Mouse (Mus musculus) skeletal muscle tissue, postnatal 0 days (tissue): ENCODE data around the gene Sike1. TPM values are rescaled to one million over a fixed set of nuclear protein-coding genes. Genes with fewer than 3 reads are reported as not detected.

Experiments used
- polyA plus RNA-seq: library from polyadenylated mRNA; unstranded; fragments of >200 nt; fragmentation: Nextera tagmentation; extraction: Ambion mirVana; gene quantifications from 2 replicates; pipeline ENCODE4 v1.2.1, GENCODE M21; 2015

Sike1 gene
- 68.3 and 70.8 TPM in 2 replicates for polyA plus RNA-seq

DNA sequence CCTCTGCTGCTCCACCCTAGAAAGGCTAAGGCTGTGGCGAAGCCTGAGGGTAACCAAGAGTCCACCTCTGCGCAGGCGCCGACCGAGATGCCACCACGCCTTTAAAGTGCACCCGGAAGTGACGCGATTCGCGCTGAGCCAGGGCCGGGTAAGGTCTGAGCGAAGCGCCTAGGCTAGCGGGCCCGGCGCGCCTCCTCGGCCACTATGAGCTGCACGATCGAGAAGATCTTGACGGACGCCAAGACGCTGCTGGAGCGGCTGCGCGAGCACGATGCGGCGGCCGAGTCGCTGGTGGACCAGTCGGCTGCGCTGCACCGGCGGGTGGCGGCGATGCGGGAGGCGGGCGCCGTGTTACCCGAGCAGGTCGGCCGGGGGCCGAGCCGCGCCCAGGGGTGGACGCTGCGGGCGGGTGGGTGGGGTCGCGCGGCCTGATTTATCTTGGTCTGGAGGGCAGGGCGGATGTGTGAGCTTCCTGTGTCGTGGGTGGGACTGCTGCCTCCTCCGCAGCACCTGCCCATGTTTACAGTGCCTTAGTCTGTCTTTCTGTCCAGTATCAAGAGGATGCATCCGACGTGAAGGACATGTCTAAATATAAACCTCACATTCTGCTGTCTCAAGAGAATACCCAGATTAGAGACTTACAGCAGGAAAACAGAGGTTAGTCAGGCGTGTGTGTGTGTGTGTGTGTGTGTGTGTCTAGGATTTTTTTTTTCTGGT, at the start of gene Sike1:
Gene Sike1, plus strand, starts transcription at position 104 of the 717 bp plus-strand sequence.

DNA sequence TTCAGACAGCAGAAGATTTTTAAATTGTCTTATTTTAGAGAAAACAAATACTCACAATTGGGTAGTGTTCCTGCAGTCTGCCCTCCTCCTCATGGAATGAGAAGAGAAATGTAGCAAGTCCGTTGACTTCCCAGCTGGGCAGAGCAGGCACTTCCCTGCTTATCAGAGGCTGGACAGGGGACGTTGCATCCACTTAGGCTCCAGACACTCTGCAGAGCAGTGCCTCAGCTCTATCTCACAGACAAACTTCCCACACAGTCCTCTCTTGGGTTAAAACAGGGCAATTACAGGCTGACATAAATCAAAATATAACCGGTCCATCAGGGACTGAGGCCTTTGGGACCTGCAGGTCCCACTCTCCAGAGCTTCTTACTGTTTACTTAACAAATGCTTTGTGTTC, 31.5 kb upstream of the Sike1 start, which contains the start of gene Nr1h5:
Gene Nr1h5, minus strand, starts transcription at position 101 of the 400 bp plus-strand sequence.

DNA sequence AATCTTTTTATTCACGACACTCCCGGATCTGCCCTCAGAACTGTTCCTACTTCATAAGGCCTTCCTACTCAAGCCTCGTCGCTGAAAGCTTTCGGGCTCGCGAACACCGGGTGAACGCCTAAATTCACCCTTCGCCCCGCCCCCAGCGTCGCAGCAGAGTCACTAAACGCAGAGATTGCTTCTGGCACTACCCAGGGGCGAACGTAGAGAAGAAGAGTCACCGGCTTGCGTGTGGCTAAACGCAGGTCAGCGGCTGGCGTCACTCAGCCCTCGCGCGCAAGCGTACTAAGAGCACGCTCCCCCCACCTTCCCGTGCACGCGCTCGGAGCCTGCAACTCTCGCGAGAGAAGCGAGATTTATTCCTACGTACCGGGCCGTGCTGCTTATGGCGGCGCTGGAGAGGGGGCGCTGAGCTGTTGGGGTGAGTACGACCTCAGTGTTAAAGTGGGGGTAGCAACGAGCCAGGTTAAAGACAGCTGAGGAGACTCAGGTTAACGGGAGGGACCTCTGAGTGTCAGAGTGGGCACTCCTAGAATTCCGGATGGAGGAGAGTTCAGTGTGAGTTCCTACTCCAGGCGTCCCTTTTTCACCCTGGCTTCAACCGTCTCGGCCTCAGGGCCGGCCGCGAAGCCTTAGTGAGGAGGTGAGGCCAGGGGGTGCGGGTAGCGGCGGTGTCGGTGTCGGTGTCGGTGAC, 24.9 kb downstream of the Sike1 start, which contains the start of gene Csde1:
Gene Csde1, plus strand, starts transcription at position 178 of the 694 bp plus-strand sequence.

Other genes with a start within 250 kb of the Sike1 start
- gene Tshb, start 213.0 kb upstream of the Sike1 start, polyA plus RNA-seq = 0.10 and 0.23 TPM in 2 replicates
- gene Sycp1, start 59.6 kb upstream of the Sike1 start, polyA plus RNA-seq = not detected in 2 replicates
- gene Nr1h5, start 31.6 kb upstream of the Sike1 start, polyA plus RNA-seq = 0.06 TPM in 1 of 2 replicates, not detected in the other
- 237 and 246 TPM in 2 replicates for gene Csde1, start 24.7 kb downstream of the Sike1 start, polyA plus RNA-seq
- gene Nras, start 62.6 kb downstream of the Sike1 start, polyA plus RNA-seq = 83.7 and 87.3 TPM in 2 replicates
- 185 and 206 TPM in 2 replicates for gene Ampd1, start 78.3 kb downstream of the Sike1 start, polyA plus RNA-seq
- 7.9 TPM in 2 replicates for gene Dennd2c, start 106.9 kb downstream of the Sike1 start, polyA plus RNA-seq
- gene Bcas2, start 175.9 kb downstream of the Sike1 start, polyA plus RNA-seq = 92.8 and 99.9 TPM in 2 replicates